Mouse (Mus musculus) cerebellum, adult 2 months (tissue): ENCODE results near the gene Gpank1. TPM values are rescaled to one million over a fixed set of nuclear protein-coding genes. Genes with fewer than 3 reads are reported as not detected.
A peak's percentile ranks its signal among the peaks of the same experiment; 100 is the strongest.

Experiments
- DNase-seq, 2 experiments: peaks; one replicate each; pipeline ENCODE4 v3.0.0; 2021
- H3K27ac ChIP-seq: fragments of 200-500 bp; 2 replicates; pipeline ENCODE4 v1.5.1; 2012; ENCODE audit warnings: low read length, control low read depth, inconsistent platforms; ENCODE audit not compliant: insufficient read depth
- H3K27me3 ChIP-seq: fragments of 200-500 bp; 2 replicates; pipeline ENCODE4 v1.6.1; 2012; ENCODE audit warnings: inconsistent platforms, mild to moderate bottlenecking, low read length, moderate library complexity; ENCODE audit not compliant: control insufficient read depth, insufficient read depth
- H3K4me1 ChIP-seq: fragments of 200-500 bp; 2 replicates; pipeline ENCODE4 v1.6.1; 2011; ENCODE audit warnings: low read length; ENCODE audit not compliant: control insufficient read depth, insufficient read depth
- H3K4me3 ChIP-seq: fragments of 200-500 bp; replicated peaks from 2 replicates; pipeline ENCODE3; 2011; ENCODE audit warnings: mild to moderate bottlenecking, low read depth, low read length, control low read depth; ENCODE audit not compliant: insufficient read depth
- CTCF ChIP-seq: fragments of 200-500 bp; IDR thresholded peaks from 2 replicates; pipeline ENCODE4 v1.5.1; 2011; ENCODE audit warnings: low read depth, mild to moderate bottlenecking, control low read depth, low read length, moderate library complexity, borderline replicate concordance; ENCODE audit not compliant: insufficient read depth
- POLR2A ChIP-seq: fragments of 200-500 bp; IDR thresholded peaks from 2 replicates; pipeline ENCODE4 v1.6.1; 2011; ENCODE audit warnings: low read length, control low read depth, borderline replicate concordance; ENCODE audit not compliant: insufficient read depth
- WGBS: fragments of 180-500 bp; shearing (Covaris S2); methylation state at CpG from one replicate; pipeline ENCODE4 v1.1.7; 2018; 5-methylcytosine and 5-hydroxymethylcytosine counted together
- polyA plus RNA-seq: library from polyadenylated mRNA; depleted of rRNA; stranded (reverse); fragments of >200 nt; gene quantifications from 2 replicates; pipeline ENCODE4 v1.2.3, GENCODE M21; 2012

Gpank1 gene
- polyA plus RNA-seq, 1 experiment = 32.7 TPM

GRCm38 (mm10) chr17:35135591-35136320 lies 14.5 kb downstream of the Gpank1 start:
- Histone ChIP-seq H3K4me3 (peak overlapping the region; percentile 91), H3K4me1 (peaks cover 4% of the 10 kb centered on the region; the same call in 1 of the 2 replicates), H3K27ac (peak overlapping the region; percentile 96), H3K27me3 (no peaks in the 10 kb centered on the region)
- WGBS = under 1% methylated on average over 43 of the region's 43 CpGs
- TF ChIP-seq CTCF = no peak
- no peak for TF ChIP-seq POLR2A
- no peak for DNase-seq

GRCm38 (mm10) chr17:35139269-35139668 lies 18.0 kb downstream of the Gpank1 start:
- Histone ChIP-seq H3K27ac (no peak overlapping the region), H3K27me3 (no peaks in the 10 kb centered on the region), H3K4me1 (peaks cover 4% of the 10 kb centered on the region; the same call in 1 of the 2 replicates), H3K4me3 (no peak overlapping the region)
- DNase-seq = no peak
- TF ChIP-seq POLR2A (no peak), CTCF (no peak)
- 78% methylated on average over 3 of the region's 3 CpGs for WGBS

- Histone ChIP-seq H3K27me3 (no peaks in the 10 kb centered on the region), H3K27ac (no peak overlapping the region), H3K4me3 (no peak overlapping the region), H3K4me1 (peaks cover 4% of the 10 kb centered on the region; the same call in 1 of the 2 replicates)
- 71% methylated on average over 16 of the region's 16 CpGs for WGBS
- DNase-seq = no peak
- TF ChIP-seq POLR2A = no peak
- TF ChIP-seq CTCF = no peak
Measured at GRCm38 (mm10) chr17:35140490-35140996, 19.3 kb downstream of the Gpank1 start.

GRCm38 (mm10) chr17:35141971-35142370 lies 20.7 kb downstream of the Gpank1 start:
- peaks cover 4% of the 10 kb centered on the region; the same call in 1 of the 2 replicates for H3K4me1 ChIP-seq
- TF ChIP-seq CTCF (no peak), POLR2A (no peak)
- WGBS = 70% methylated on average over 6 of the region's 6 CpGs
- no peaks in the 10 kb centered on the region for H3K27me3 ChIP-seq
- H3K27ac ChIP-seq = no peak overlapping the region
- H3K4me3 ChIP-seq = no peak overlapping the region
- DNase-seq = no peak

- no peak overlapping the region for H3K4me3 ChIP-seq
- no peak overlapping the region for H3K27ac ChIP-seq
- no peaks in the 10 kb centered on the region for H3K27me3 ChIP-seq
- TF ChIP-seq POLR2A = no peak
- no peak for TF ChIP-seq CTCF
- 74% methylated on average over 5 of the region's 5 CpGs for WGBS
- no peaks in the 10 kb centered on the region for H3K4me1 ChIP-seq
- DNase-seq = no peak
Measured at GRCm38 (mm10) chr17:35146139-35146538, 24.9 kb downstream of the Gpank1 start.

- Histone ChIP-seq H3K27ac (no peak overlapping the region), H3K4me3 (no peak overlapping the region), H3K4me1 (no peaks in the 10 kb centered on the region), H3K27me3 (no peaks in the 10 kb centered on the region)
- TF ChIP-seq CTCF (no peak), POLR2A (no peak)
- DNase-seq = no peak
- WGBS = 60% methylated on average over 3 of the region's 3 CpGs
Measured at GRCm38 (mm10) chr17:35147348-35147747, 26.1 kb downstream of the Gpank1 start.

- no peak overlapping the region for H3K4me3 ChIP-seq
- no peak for DNase-seq
- no peak overlapping the region for H3K27ac ChIP-seq
- TF ChIP-seq CTCF (no peak), POLR2A (no peak)
- 47% methylated on average over 5 of the region's 5 CpGs for WGBS
- no peaks in the 10 kb centered on the region for H3K27me3 ChIP-seq
- no peaks in the 10 kb centered on the region for H3K4me1 ChIP-seq
Measured at GRCm38 (mm10) chr17:35147922-35148639, 26.8 kb downstream of the Gpank1 start.
